Mouse (Mus musculus) liver, embryonic 14.5 days (tissue): ENCODE measurements around the gene Fancm. TPM values are rescaled to one million over a fixed set of nuclear protein-coding genes. Genes with fewer than 3 reads are reported as not detected.

ENCODE experiments used
- ATAC-seq: fragments of 200-750 bp; cut with Nextera tagmentation; 2 replicates; pipeline ENCODE4 v1.8.0; 2017; ENCODE audit warnings: moderate number of reproducible peaks, mild to moderate bottlenecking, moderate library complexity; ENCODE audit not compliant: insufficient read depth
- DNase-seq, 3 experiments: peaks; one replicate each; pipeline ENCODE4 v3.0.0-alpha.2; 2012 to 2013; ENCODE audit warnings: low read depth in 3 of 3, low spot score in 3 of 3
- H3K27ac ChIP-seq: fragments of 300-500 bp; sonication (generic); 2 replicates; pipeline ENCODE4 v1.5.1; 2014; ENCODE audit warnings: moderate library complexity, mild to moderate bottlenecking, control low read depth, inconsistent platforms
- H3K27me3 ChIP-seq: fragments of 300-500 bp; sonication (generic); 2 replicates; pipeline ENCODE4 v1.6.1; 2014; ENCODE audit warnings: mild to moderate bottlenecking, low read length, moderate library complexity; ENCODE audit not compliant: control insufficient read depth, insufficient read depth
- H3K36me3 ChIP-seq: fragments of 300-500 bp; sonication (generic); replicated peaks from 2 replicates; pipeline ENCODE4 v1.6.1; 2014; ENCODE audit warnings: low read depth; ENCODE audit not compliant: control insufficient read depth, insufficient read depth
- H3K4me1 ChIP-seq, 2 experiments: fragments of 200-500 bp in 1 of 2; fragments of 300-500 bp in 1 of 2; sonication (generic) in 1 of 2; replicated peaks; 2 replicates each; pipeline ENCODE4 v1.6.1; 2012 to 2014; ENCODE audit warnings: antibody characterized with exemption in 1 of 2, inconsistent platforms in 1 of 2, low read length in 1 of 2; ENCODE audit not compliant: control insufficient read depth in 2 of 2, insufficient read depth in 2 of 2
- H3K4me2 ChIP-seq: fragments of 300-500 bp; sonication (generic); 2 replicates; pipeline ENCODE4 v1.6.1; 2014; ENCODE audit warnings: low read depth, mild to moderate bottlenecking, control low read depth, moderate library complexity
- H3K4me3 ChIP-seq, 2 experiments: fragments of 200-500 bp in 1 of 2; fragments of 300-500 bp in 1 of 2; sonication (generic) in 1 of 2; 2 replicates each; pipeline ENCODE4 v1.5.1; 2012 to 2014; ENCODE audit warnings: low read depth in 2 of 2, low read length in 2 of 2, mild to moderate bottlenecking in 2 of 2, control low read depth in 1 of 2, inconsistent platforms in 1 of 2, moderate library complexity in 1 of 2; ENCODE audit not compliant: insufficient read depth in 1 of 2
- H3K9ac ChIP-seq: fragments of 300-500 bp; sonication (generic); replicated peaks from 2 replicates; pipeline ENCODE4 v1.6.1; 2014; ENCODE audit warnings: mild to moderate bottlenecking, control low read depth, moderate library complexity
- H3K9me3 ChIP-seq: fragments of 300-500 bp; sonication (generic); 2 replicates; pipeline ENCODE4 v1.6.1; 2016; ENCODE audit warnings: low read length, mixed read lengths; ENCODE audit not compliant: control insufficient read depth
- CTCF ChIP-seq: IDR thresholded peaks from 2 replicates; pipeline ENCODE4 v1.5.1; 2016; ENCODE audit warnings: antibody characterized with exemption, low read depth, control low read depth
- EP300 ChIP-seq: IDR thresholded peaks from 2 replicates; pipeline ENCODE4 v1.6.1; 2016; ENCODE audit warnings: antibody characterized with exemption, low read depth
- WGBS: fragments of 180-500 bp; shearing (Covaris S2); extraction: QIAGEN DNeasy Blood & Tissue Kit; methylation state at CpG from one replicate; pipeline ENCODE4 v1.1.7; 2014; ENCODE audit not compliant: insufficient replicate concordance; 5-methylcytosine and 5-hydroxymethylcytosine counted together
- polyA plus RNA-seq, 2 experiments: library from polyadenylated mRNA; depleted of rRNA in 1 of 2; stranded (reverse) in 1 of 2; unstranded in 1 of 2; fragments of >200 nt; fragmentation: Nextera tagmentation in 1 of 2; extraction: Ambion mirVana in 1 of 2; gene quantifications; 2 replicates each; pipeline versions ENCODE4 v1.2.1 to v1.2.3; 2012 to 2014

Gene Fancm
- polyA plus RNA-seq, 2 experiments = 4.6 to 5.8 TPM

GRCm38 (mm10) chr12:65037546-65037937, 37.9 kb upstream of the Fancm start:
- Histone ChIP-seq H3K4me1 (peaks cover 8 to 16% of the 10 kb centered on the region in 2 experiments), H3K4me2 (peak overlapping the region; percentile 85), H3K9ac (peak overlapping the region; percentile 97), H3K27me3 (no peaks in the 10 kb centered on the region), H3K4me3 (peak overlapping the region; percentile 85 to 99; a peak in 3 of 4 replicates), H3K27ac (no peak overlapping the region), H3K36me3 (no peaks in the 10 kb centered on the region; the same call in 1 of the 2 replicates), H3K9me3 (no peaks in the 10 kb centered on the region)
- TF ChIP-seq EP300 (no peak), CTCF (no peak)
- DNase-seq (peak in 1 of 3 experiments; percentile 27), ATAC-seq (no peak)
- WGBS = 12% methylated on average over 4 of the region's 4 CpGs

GRCm38 (mm10) chr12:65048799-65049198, 26.6 kb upstream of the Fancm start:
- no peaks in the 10 kb centered on the region for H3K9me3 ChIP-seq
- no peak overlapping the region for H3K9ac ChIP-seq
- H3K27ac ChIP-seq = no peak overlapping the region
- H3K4me1 ChIP-seq = no peaks in the 10 kb centered on the region
- no peak overlapping the region for H3K4me2 ChIP-seq
- DNase-seq (no peak), ATAC-seq (no peak)
- TF ChIP-seq CTCF (no peak), EP300 (no peak)
- H3K4me3 ChIP-seq = no peak overlapping the region
- peaks cover 21% of the 10 kb centered on the region for H3K36me3 ChIP-seq
- no peaks in the 10 kb centered on the region for H3K27me3 ChIP-seq

- Histone ChIP-seq H3K9ac (no peak overlapping the region), H3K4me2 (no peak overlapping the region), H3K36me3 (peaks cover 46% of the 10 kb centered on the region), H3K27ac (no peak overlapping the region), H3K9me3 (no peaks in the 10 kb centered on the region), H3K27me3 (no peaks in the 10 kb centered on the region), H3K4me3 (no peak overlapping the region), H3K4me1 (no peaks in the 10 kb centered on the region)
- no peak for DNase-seq
- TF ChIP-seq CTCF = no peak
- no peak for TF ChIP-seq EP300
- no peak for ATAC-seq
- WGBS = 29% methylated on average over 2 of the region's 2 CpGs
Observed at GRCm38 (mm10) chr12:65058203-65058602, 17.2 kb upstream of the Fancm start.

GRCm38 (mm10) chr12:65061082-65061481, 14.3 kb upstream of the Fancm start:
- no peak overlapping the region for H3K4me2 ChIP-seq
- no peaks in the 10 kb centered on the region for H3K27me3 ChIP-seq
- no peak overlapping the region for H3K4me3 ChIP-seq
- DNase-seq (no peak), ATAC-seq (no peak)
- no peaks in the 10 kb centered on the region for H3K4me1 ChIP-seq
- no peak for TF ChIP-seq CTCF
- no peak for TF ChIP-seq EP300
- no peak overlapping the region for H3K9ac ChIP-seq
- H3K27ac ChIP-seq = no peak overlapping the region
- no peaks in the 10 kb centered on the region for H3K9me3 ChIP-seq
- H3K36me3 ChIP-seq = peaks cover 49% of the 10 kb centered on the region

- no peak overlapping the region for H3K9ac ChIP-seq
- no peak for ATAC-seq
- no peaks in the 10 kb centered on the region for H3K4me1 ChIP-seq
- no peak for DNase-seq
- WGBS = 31% methylated on average over 2 of the region's 2 CpGs
- no peak overlapping the region for H3K27ac ChIP-seq
- peaks cover 38% of the 10 kb centered on the region for H3K36me3 ChIP-seq
- H3K9me3 ChIP-seq = no peaks in the 10 kb centered on the region
- TF ChIP-seq CTCF (no peak), EP300 (no peak)
- no peak overlapping the region for H3K4me3 ChIP-seq
- no peaks in the 10 kb centered on the region for H3K27me3 ChIP-seq
- no peak overlapping the region for H3K4me2 ChIP-seq
Observed at GRCm38 (mm10) chr12:65065241-65065640, 10.2 kb upstream of the Fancm start.
